Mouse (Mus musculus): ENCODE measurements around the gene Trim34a.
"Not testable (repeated sequence)": the region's sequence is repeated elsewhere in the genome, so short reads cannot be mapped to it uniquely, and the experiment has no call there.

The Trim34a gene

GRCm38 (mm10) chr7:104244287-104245181, at the start of gene Trim34a:
Trim34a (plus strand) TSS chr7:104244457.
- DNase-seq: peak; percentile 63 to 81

- DNase-seq: no peak
Observed at GRCm38 (mm10) chr7:104195885-104196284, 48.4 kb upstream of the Trim34a start, which contains the start of gene Olfr649. Olfr649 (minus strand) TSS chr7:104195985.

DNA sequence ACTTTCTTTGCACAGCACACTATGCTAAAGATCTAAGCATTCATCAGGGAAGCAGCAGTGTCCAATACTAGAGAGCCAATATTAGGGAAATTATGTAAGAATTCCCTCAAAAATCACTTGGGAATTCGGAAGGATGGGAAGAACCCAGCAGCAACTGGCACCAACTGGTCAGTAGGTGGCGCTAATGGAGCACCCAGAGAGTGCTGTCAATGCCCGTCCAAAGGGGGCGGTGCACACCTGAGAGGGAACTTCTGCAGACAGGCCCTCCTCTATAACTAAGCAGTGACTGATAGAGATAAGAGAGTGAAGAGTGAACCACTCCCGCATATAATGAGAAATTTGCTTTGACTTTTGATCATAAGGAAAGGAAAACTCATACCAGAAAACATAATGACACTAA, 44.4 kb upstream of the Trim34a start:
- DNase-seq: peak; percentile 41 to 74

- DNase-seq: no peak
Observed at GRCm38 (mm10) chr7:104206197-104206596, 38.1 kb upstream of the Trim34a start.

DNA sequence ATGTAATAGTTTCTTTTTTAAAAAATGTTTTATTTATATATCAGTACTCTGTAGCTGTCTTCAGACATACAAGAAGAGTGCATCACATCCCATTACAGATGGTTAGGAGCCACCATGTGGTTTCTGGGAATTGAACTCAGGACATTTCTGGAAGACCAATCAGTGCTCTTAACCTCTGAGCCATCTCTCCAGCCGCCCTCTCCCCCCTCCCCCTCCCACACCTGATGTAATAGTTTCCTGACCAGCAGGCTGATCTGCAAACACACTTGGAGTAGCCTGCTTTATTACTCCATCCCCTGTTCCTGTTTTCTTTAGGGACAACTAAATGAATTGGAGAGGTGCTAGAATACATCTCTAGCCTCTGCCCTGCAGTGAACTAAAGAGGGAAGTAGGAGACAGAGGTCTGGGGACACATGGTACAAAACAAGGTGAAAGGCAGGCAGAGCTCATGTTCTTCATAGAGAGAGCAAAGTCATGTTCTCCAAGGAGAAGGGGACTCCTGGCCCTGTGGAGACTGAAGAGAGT, 28.2 kb upstream of the Trim34a start:
- no peak for DNase-seq

DNA sequence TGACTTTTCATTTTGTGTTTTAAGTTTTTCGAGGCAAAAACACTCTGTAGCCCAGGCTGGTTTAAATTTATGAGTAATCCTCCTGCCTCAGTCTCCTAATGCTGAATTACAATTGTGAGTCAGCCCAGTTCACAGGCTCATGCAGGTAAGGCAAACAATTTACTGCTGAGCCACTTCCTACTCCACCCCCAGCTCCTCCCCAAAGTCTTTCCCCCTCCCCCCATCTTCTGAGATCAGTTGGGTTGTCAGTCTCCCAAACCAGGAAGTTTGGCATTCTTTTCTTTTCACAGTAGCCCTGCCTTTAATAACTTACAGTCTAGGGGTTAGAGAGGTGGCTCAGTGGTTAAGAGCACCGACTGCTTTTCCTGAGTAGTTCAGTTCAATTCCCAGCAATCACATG, 26.4 kb upstream of the Trim34a start:
- no peak for DNase-seq

DNA sequence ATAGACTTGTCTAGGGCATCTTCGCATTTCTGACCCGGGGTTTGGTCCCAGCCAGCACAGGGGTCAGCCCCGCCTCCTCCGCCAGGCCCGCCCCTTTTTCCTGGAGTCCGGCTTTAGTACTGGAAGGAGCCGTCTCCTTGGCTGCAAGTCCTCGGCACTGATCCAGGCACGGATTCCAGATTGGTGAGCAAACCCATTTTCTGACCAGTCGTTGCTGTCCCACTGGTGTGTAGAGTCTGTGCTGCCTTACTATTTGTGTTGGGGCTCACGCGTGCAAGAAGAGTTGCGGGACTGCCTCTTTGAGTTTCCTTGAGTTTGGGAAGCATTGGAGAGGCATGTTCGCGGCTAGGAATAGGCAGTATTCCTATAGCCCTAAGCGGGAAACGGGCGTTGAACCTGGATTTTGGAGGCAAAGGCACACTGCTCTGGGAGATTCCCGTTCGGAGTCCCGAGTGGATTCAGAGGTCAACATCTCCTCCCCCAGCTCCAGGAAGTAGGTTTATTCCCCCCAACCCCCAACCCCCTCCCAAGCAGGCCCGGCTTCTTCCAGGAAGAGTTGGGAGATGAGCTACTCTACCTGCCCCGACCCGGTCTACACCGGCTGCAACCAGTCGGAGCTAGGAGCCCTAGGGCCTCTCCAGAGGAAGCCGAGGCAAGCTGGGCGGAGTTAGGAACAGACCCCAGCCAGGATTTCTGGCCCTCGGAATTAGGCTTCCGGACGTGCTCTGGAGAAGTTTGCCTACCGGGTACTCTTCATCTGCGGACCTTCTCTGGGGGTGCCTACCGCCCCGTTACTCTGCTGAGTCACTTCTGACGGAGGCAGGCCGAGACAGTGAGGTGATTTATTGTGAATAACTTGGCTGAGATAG, 25.3 kb upstream of the Trim34a start, which contains the start of gene Trim6:
Gene Trim6, plus strand, starts transcription at position 93 of the 869 bp plus-strand sequence.
- peak; percentile 85 to 87 for DNase-seq

GRCm38 (mm10) chr7:104231203-104231602, 13.1 kb upstream of the Trim34a start:
- DNase-seq: peak in 1 of 2 experiments; percentile 35

DNA sequence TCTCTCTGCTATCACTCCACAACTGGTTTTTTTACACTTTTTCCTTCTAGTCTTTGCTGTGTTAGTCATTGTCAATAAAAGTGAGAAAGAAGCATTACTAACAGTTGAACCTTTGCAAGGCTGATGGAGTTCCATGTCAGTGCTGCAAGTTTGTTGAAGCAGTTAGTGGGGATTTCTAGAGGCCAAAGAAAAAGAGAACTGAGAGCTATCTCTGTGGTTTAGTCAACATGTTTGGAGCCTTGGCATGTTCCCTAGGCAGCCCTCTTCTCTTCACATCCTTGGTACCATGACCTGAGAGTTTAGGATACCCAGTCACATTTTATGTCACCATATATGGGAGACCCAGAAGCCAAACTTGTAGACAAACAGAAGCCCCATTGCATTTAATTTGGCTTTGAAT, 3.4 kb upstream of the Trim34a start:
- DNase-seq: no peak

DNA sequence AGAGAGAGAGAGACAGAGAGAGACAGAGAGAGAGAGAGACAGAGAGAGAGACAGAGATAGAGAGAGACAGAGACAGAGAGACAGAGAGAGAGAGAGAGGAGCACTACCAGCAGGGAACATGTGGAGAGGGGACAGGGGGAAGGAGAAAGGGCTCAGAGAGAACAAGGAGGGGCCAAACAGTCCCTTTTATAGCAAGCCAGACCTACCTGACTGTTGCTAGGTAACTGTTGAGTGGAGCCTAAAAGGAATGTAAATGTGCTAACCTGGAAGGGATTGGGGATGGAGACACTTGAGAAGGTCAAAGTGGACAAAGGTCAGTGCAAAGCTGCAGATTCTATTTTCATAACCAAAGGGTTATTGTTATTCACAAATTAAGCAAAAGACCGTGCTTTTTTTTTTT, 641 bp upstream of the Trim34a start:
- no peak for DNase-seq

- not testable (repeated sequence) for DNase-seq
Observed at GRCm38 (mm10) chr7:104260380-104260779, 16.1 kb downstream of the Trim34a start.

DNA sequence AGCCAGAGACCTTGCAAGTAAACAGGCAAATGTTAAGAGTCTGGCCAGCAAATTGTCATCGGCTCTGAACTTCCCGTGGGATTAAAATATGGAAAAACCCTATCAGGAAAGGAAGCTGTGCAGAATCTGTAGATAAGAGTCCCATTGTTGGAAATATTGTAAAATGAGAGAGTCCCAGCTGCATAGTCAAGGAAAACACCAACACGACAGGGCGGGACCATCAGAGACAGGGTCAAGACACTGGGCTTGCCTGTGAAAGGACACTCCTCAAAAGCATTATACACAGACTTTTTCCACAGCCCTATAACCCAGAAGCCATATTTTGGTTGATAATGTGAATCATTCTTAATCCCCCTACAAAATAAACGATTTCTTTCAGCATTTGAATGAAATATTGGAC, 21.1 kb downstream of the Trim34a start:
- not testable (repeated sequence) for DNase-seq

DNA sequence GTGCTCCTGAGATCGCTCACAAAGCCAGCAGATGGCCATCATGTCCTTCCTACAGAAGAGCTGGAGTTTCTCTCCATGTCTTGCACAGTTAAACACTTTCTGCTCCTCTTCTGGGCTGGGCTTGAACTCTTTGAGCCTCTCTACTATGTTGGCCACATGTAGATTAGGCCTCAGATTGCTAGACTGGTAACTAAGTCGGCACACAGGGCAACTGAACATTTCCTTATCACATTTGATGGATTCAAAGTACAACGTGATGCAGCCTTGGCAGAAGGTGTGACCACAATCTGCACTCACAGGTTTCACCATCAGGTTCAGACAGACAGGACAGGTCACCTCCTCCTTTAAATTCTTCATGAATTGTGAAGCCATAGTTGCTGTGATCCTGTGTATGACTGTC, 35.1 kb downstream of the Trim34a start:
- DNase-seq: not testable (repeated sequence)

DNA sequence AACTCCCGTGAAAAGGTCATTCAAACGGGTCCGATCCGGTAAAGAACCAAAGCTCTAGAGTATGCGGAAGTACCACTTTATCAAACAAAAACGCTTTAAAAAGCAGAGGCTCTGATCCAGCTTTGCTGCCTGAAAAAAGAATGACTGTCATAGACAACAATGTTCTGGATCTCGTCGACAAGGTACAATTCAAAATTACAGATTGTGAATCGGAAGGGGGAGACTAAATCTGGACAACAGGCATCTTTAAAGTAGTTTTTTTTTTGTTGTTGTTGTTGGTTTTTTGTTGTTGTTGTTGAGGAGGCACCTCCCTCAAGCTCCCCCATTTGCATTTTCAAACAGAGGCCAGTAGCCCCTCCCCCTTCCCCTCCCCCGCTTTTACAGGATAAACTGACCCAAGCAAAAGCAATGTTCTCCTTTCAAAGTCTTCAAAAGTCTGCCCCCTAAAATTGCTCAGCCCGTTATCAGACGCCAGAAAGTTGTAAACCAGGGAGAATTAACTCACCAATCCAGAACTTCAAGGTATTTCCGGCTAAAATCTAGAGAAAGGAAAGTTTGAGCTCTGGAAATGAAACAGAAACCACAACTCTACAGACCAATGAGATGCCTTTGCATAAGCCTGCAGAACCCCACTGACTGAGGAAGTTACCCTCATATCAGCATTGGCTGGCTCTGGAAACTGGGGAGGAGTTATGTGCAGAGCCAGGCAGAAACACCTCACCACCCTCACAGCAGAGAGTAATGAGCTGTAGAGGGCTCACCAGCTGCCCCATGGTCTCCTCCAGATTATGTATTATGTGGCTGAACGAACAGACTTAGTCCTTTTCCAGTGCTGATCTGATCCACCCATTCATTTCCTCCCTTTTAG, 43.6 kb downstream of the Trim34a start, which contains the start of gene Trim5:
Gene Trim5, minus strand, starts transcription at position 519 of the 868 bp plus-strand sequence.
- DNase-seq: not testable (repeated sequence)

DNA sequence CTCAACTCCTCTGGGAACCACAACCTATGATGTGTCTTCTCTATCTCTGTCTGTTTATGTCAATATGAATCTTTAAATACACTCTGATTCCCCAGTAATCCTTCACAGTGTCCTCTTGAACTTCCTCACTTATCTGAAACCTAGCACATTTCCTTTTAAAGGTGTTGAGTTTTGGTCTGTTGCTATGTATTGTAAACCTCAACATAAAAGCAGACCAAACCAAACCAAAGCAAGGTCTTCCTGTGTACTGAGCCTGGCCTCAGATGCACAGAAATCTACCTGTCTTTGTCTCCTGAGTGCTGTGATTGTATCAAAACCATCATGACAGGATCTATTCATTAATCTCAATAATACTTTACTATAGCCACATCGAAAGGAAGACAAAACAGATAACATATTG, 46.4 kb downstream of the Trim34a start:
- no peak for DNase-seq

DNA sequence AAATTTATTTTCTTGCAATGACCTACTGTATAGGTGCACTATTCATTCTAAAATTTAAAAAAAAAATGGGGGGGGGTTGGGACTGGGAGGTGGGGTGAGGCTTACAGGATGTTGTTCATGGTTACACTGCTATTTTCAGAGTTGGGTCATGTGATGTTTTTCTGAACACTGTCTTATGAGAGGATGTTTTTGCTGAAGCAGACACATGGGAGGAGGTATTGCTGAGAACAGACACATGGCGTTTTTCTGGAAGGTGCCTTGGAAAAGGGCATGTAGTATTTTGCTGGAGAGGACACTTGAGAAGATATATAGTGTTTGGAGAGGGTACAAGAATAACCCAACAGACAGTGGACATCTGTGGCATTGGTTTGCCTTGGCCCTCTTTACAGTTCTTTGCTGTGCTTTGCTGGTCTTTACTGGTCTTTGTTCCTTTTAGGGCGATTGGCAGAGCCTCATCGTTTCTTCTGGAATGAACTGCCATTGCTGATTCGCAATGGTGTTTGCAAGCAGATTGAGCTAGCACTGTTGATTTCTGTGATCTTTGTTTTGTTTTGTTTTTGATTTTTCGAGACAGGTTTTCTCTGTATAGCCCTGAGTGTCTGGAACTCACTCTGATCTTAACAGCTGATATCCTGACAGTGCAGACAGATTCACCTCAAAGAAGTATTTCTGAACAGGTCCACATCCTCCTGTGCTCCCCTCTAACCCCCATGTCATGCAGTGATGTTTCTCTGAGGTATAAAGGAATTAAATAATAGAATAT, 47.6 kb downstream of the Trim34a start:
- no peak for DNase-seq

Data from kidney, adult 8-10 months (tissue).